Mouse (Mus musculus) hindbrain, embryonic 16.5 days (tissue): ENCODE measurements around the gene Mindy2. TPM values are rescaled to one million over a fixed set of nuclear protein-coding genes. Genes with fewer than 3 reads are reported as not detected.

ENCODE experiments used
- ATAC-seq: fragments of 200-750 bp; cut with Nextera tagmentation; 2 replicates; pipeline ENCODE4 v1.8.0; 2017; ENCODE audit warnings: moderate TSS enrichment, moderate library complexity
- H3K27ac ChIP-seq: fragments of 300-500 bp; sonication (generic); 2 replicates; pipeline ENCODE4 v1.5.1; 2014; ENCODE audit warnings: low read depth, mild to moderate bottlenecking, control low read depth, low read length, moderate library complexity
- H3K27me3 ChIP-seq: fragments of 300-500 bp; sonication (generic); replicated peaks from 2 replicates; pipeline ENCODE4 v1.6.1; 2014; ENCODE audit warnings: low read length; ENCODE audit not compliant: control insufficient read depth, insufficient read depth
- H3K36me3 ChIP-seq: fragments of 300-500 bp; sonication (generic); 2 replicates; pipeline ENCODE4 v1.6.1; 2014; ENCODE audit warnings: mild to moderate bottlenecking, low read length, moderate library complexity, mixed read lengths; ENCODE audit not compliant: control insufficient read depth, insufficient read depth
- H3K4me1 ChIP-seq: fragments of 300-500 bp; sonication (generic); 2 replicates; pipeline ENCODE4 v1.6.1; 2014; ENCODE audit warnings: low read depth, low read length; ENCODE audit not compliant: control insufficient read depth, insufficient read depth
- H3K4me2 ChIP-seq: fragments of 300-500 bp; sonication (generic); 2 replicates; pipeline ENCODE4 v1.6.1; 2014; ENCODE audit warnings: mild to moderate bottlenecking, low read length, control low read depth, moderate library complexity
- H3K4me3 ChIP-seq: fragments of 300-500 bp; sonication (generic); 2 replicates; pipeline ENCODE4 v1.5.1; 2014; ENCODE audit warnings: mild to moderate bottlenecking, low read length, control low read depth, moderate library complexity
- H3K9ac ChIP-seq: fragments of 300-500 bp; sonication (generic); 2 replicates; pipeline ENCODE4 v1.6.1; 2014; ENCODE audit warnings: low read depth, mild to moderate bottlenecking, control low read depth, low read length, moderate library complexity
- H3K9me3 ChIP-seq: fragments of 300-500 bp; sonication (generic); 2 replicates; pipeline ENCODE4 v1.6.1; 2014; ENCODE audit warnings: mild to moderate bottlenecking, low read length, moderate library complexity; ENCODE audit not compliant: control insufficient read depth
- WGBS: fragments of 180-500 bp; shearing (Covaris S2); extraction: QIAGEN DNeasy Blood & Tissue Kit; methylation state at CpG from one replicate; pipeline ENCODE4 v1.1.7; 2014; 5-methylcytosine and 5-hydroxymethylcytosine counted together
- polyA plus RNA-seq: library from polyadenylated mRNA; unstranded; fragments of >200 nt; fragmentation: Nextera tagmentation; extraction: Ambion mirVana; gene quantifications from 2 replicates; pipeline ENCODE4 v1.2.1, GENCODE M21; 2015

Gene Mindy2
- polyA plus RNA-seq, 1 experiment from 2014 or later, result 22.2 TPM

- Histone ChIP-seq H3K27me3 (no peaks in the 10 kb centered on the region), H3K4me2 (peak overlapping the region; percentile 65), H3K4me1 (peaks cover 27% of the 10 kb centered on the region), H3K36me3 (no peaks in the 10 kb centered on the region), H3K4me3 (peak overlapping the region; percentile 99), H3K9ac (peak overlapping the region; percentile 99), H3K27ac (no peak overlapping the region), H3K9me3 (no peaks in the 10 kb centered on the region)
- no peak for ATAC-seq
- WGBS, result 37% methylated on average over 2 of the region's 2 CpGs
Observed at GRCm38 (mm10) chr9:70655764-70656129, 1.2 kb downstream of the Mindy2 start.

- peak overlapping the region; percentile 18 for H3K4me3 ChIP-seq
- ATAC-seq, result no peak
- peaks cover 27% of the 10 kb centered on the region for H3K4me1 ChIP-seq
- 58% methylated on average over 4 of the region's 4 CpGs for WGBS
- no peak overlapping the region for H3K27ac ChIP-seq
- H3K27me3 ChIP-seq, result no peaks in the 10 kb centered on the region
- peak overlapping the region; percentile 65 for H3K4me2 ChIP-seq
- no peaks in the 10 kb centered on the region for H3K9me3 ChIP-seq
- H3K36me3 ChIP-seq, result no peaks in the 10 kb centered on the region
- no peak overlapping the region for H3K9ac ChIP-seq
Observed at GRCm38 (mm10) chr9:70654496-70654895, 2.5 kb downstream of the Mindy2 start.

DNA sequence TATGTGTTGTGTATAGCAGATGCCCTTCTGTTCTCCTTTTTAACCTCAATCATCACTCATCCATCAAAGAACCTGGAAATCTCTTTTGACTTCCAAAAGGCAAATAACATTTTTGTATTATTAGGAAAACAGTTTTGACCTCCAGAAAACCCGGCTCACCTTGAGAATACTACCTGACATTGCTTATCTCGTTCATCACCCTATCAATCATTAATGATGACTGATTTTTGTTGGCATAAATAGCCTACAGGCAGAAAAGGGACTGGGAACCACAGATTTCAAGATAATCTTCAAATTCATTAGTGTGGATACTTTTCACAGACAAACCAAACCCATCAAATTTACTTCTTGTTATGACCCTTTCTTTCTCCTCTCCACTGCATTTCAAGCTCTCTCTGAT, 3.1 kb downstream of the Mindy2 start:
- no peaks in the 10 kb centered on the region for H3K9me3 ChIP-seq
- 68% methylated on average over 2 of the region's 2 CpGs for WGBS
- no peak overlapping the region; the same call in 1 of the 2 replicates for H3K9ac ChIP-seq
- no peaks in the 10 kb centered on the region for H3K27me3 ChIP-seq
- peak overlapping the region; percentile 18 for H3K4me3 ChIP-seq
- no peak overlapping the region for H3K27ac ChIP-seq
- peaks cover 27% of the 10 kb centered on the region for H3K4me1 ChIP-seq
- no peak for ATAC-seq
- H3K4me2 ChIP-seq, result peak overlapping the region; percentile 65
- no peaks in the 10 kb centered on the region for H3K36me3 ChIP-seq

DNA sequence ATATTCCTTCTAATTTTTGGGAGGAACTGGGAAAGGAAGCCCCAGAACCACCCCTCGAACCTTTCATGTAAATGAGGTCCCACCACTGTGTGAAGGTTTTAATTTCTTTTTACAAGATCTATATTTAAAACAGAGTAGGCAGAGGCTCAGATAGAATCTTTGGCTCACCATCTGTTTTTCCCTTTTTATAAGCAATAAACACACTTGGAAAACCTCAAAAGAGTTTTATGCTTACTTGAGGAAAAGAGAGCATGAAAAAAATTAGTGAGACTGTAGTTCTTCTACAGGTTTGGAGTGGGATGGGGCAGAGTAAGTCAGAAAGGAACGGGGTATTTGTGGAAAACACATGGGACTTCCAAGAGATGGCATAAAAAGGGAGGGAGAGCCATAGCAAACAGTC, 4.8 kb downstream of the Mindy2 start:
- 74% methylated on average over 2 of the region's 2 CpGs for WGBS
- H3K4me2 ChIP-seq, result no peak overlapping the region
- H3K4me3 ChIP-seq, result no peak overlapping the region
- H3K9me3 ChIP-seq, result no peaks in the 10 kb centered on the region
- no peaks in the 10 kb centered on the region for H3K27me3 ChIP-seq
- ATAC-seq, result no peak
- peaks cover 23% of the 10 kb centered on the region for H3K4me1 ChIP-seq
- H3K27ac ChIP-seq, result no peak overlapping the region
- H3K36me3 ChIP-seq, result no peaks in the 10 kb centered on the region
- H3K9ac ChIP-seq, result no peak overlapping the region

DNA sequence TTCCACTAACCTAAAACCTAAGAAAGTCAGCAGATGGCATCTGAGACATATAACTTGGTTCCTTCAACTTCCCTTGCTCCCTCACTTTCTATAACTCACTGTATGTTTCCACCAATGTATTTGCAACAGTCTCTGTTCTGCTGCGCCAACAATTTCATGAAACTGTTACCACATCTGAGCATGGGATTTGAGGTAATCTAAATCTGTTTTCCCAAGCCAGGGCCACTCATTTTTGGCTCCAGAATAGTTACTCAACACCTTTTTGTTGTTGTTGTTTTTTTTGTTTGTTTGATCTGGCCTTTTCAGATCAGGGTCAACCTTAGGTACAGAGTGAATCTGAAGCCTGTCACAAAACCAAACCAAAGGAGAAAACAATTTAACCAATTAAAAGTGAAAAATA, 6.0 kb downstream of the Mindy2 start:
- Histone ChIP-seq H3K9ac (no peak overlapping the region), H3K36me3 (no peaks in the 10 kb centered on the region), H3K4me3 (no peak overlapping the region), H3K4me2 (no peak overlapping the region), H3K27me3 (no peaks in the 10 kb centered on the region), H3K4me1 (peaks cover 23% of the 10 kb centered on the region), H3K27ac (no peak overlapping the region), H3K9me3 (no peaks in the 10 kb centered on the region)
- 100% methylated on average over 1 of the region's 1 CpGs for WGBS
- ATAC-seq, result no peak

GRCm38 (mm10) chr9:70650260-70650659, 6.7 kb downstream of the Mindy2 start:
- Histone ChIP-seq H3K9me3 (no peaks in the 10 kb centered on the region), H3K27ac (no peak overlapping the region), H3K4me3 (no peak overlapping the region), H3K9ac (no peak overlapping the region), H3K4me1 (peaks cover 23% of the 10 kb centered on the region), H3K4me2 (no peak overlapping the region), H3K27me3 (no peaks in the 10 kb centered on the region), H3K36me3 (no peaks in the 10 kb centered on the region)
- no peak for ATAC-seq
- WGBS, result 80% methylated on average over 2 of the region's 2 CpGs

GRCm38 (mm10) chr9:70636748-70637147, 20.2 kb downstream of the Mindy2 start:
- no peak overlapping the region for H3K4me2 ChIP-seq
- 85% methylated on average over 2 of the region's 2 CpGs for WGBS
- no peaks in the 10 kb centered on the region; the same call in 1 of the 2 replicates for H3K36me3 ChIP-seq
- H3K27me3 ChIP-seq, result no peaks in the 10 kb centered on the region
- no peak overlapping the region for H3K4me3 ChIP-seq
- H3K9ac ChIP-seq, result no peak overlapping the region
- H3K9me3 ChIP-seq, result no peaks in the 10 kb centered on the region
- no peak overlapping the region for H3K27ac ChIP-seq
- ATAC-seq, result no peak
- no peaks in the 10 kb centered on the region for H3K4me1 ChIP-seq

- Histone ChIP-seq H3K36me3 (no peaks in the 10 kb centered on the region), H3K4me3 (no peak overlapping the region), H3K4me1 (no peaks in the 10 kb centered on the region), H3K9ac (no peak overlapping the region), H3K9me3 (no peaks in the 10 kb centered on the region), H3K27me3 (no peaks in the 10 kb centered on the region), H3K4me2 (no peak overlapping the region), H3K27ac (no peak overlapping the region)
- ATAC-seq, result no peak
- 34% methylated on average over 5 of the region's 5 CpGs for whole genome bisulfite sequencing
Observed at GRCm38 (mm10) chr9:70631665-70632064, 25.3 kb downstream of the Mindy2 start.

DNA sequence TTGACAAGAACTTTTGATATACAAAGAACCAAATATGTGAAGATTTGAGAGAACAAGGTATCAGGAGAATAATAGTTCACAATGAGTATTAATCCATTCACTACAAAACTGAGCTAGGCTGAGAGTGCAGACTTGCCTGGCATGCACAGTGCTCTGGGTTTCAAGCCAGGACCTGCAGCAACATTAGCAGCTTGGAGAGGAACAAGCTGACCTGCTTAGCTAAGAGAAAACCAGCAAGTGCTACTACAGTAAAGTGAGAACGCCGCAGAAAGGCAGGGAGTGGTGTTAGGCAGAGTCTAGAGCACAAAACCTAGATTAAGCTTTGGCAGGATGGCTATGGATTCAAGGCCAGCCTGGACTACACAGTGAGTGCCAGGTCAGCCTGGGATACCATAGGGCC, 27.3 kb downstream of the Mindy2 start:
- H3K27me3 ChIP-seq, result no peaks in the 10 kb centered on the region
- 0 out of 2 replicates have a peak, but pooled peaks cover 4% of the 10 kb centered on the region for H3K36me3 ChIP-seq
- no peak overlapping the region for H3K4me2 ChIP-seq
- H3K4me1 ChIP-seq, result no peaks in the 10 kb centered on the region
- H3K4me3 ChIP-seq, result no peak overlapping the region
- whole genome bisulfite sequencing, result 81% methylated on average over 2 of the region's 2 CpGs
- H3K27ac ChIP-seq, result no peak overlapping the region
- H3K9ac ChIP-seq, result no peak overlapping the region
- no peak for ATAC-seq
- H3K9me3 ChIP-seq, result no peaks in the 10 kb centered on the region
